Mouse (Mus musculus) heart, adult 2 months (tissue): Measurements from ENCODE around the gene Gm6169.

Experiments used
- CTCF ChIP-seq: fragments of 200-600 bp; IDR thresholded peaks from 2 replicates; pipeline ENCODE4 v1.8.1; 2022; ENCODE audit warnings: antibody characterized with exemption, mild to moderate bottlenecking, moderate library complexity
- EP300 ChIP-seq: fragments of 200-500 bp; IDR thresholded peaks from 2 replicates; pipeline ENCODE4 v1.6.1; 2011; ENCODE audit warnings: low read depth, low read length, control low read depth; ENCODE audit not compliant: insufficient read depth
- POLR2A ChIP-seq: fragments of 200-500 bp; IDR thresholded peaks from 2 replicates; pipeline ENCODE4 v1.6.1; 2011; ENCODE audit warnings: mild to moderate bottlenecking, low read depth, low read length, control low read depth; ENCODE audit not compliant: insufficient read depth

DNA sequence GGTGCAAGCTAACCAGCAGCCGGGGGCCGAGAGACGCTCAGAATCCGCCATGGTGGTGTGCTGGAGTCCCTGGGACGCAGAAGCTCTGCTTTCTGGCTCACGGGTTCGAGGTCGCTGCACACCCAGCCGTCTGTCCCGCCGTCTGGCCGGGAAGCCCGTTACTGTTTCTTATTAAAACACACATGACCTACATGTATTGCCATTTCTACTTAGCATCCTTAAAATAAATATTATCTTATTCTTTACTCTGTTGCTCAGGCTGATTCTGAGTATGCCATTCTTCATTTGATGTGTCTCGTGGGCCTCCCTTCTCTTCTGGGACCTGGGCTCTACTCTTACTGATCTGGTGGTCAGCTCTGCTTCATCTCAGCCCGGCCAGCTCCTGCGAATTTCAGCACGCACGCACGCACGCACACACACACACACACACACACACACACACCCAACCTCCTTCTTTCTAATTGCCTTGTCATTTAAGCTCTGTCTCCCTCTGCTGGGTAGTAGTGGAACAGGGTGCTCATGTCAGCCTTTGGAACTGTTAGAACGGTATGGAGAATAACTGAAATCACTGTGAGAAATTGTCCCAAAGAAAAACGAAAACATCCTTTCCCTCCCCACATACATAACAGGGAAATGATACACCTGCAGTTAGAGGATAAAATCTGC, at the start of gene Gm6169:
- TF ChIP-seq CTCF, result peak; percentile 61
- TF ChIP-seq POLR2A, result no peak
- TF ChIP-seq EP300, result no peak
